Mouse (Mus musculus) midbrain, embryonic 14.5 days (tissue): ENCODE results near the gene Plek2. TPM values are rescaled to one million over a fixed set of nuclear protein-coding genes. Genes with fewer than 3 reads are reported as not detected.

Experiments used
- ATAC-seq: fragments of 200-750 bp; cut with Nextera tagmentation; 2 replicates; pipeline ENCODE4 v1.8.0; 2017; ENCODE audit warnings: moderate number of reproducible peaks, moderate library complexity; ENCODE audit not compliant: low FRiP score, low TSS enrichment
- DNase-seq: peaks from one replicate; pipeline ENCODE4 v3.0.0-alpha.2; 2015
- H3K27ac ChIP-seq: fragments of 300-500 bp; sonication (generic); replicated peaks from 2 replicates; pipeline ENCODE4 v1.5.1; 2014; ENCODE audit warnings: mild to moderate bottlenecking, low read depth, low read length, moderate library complexity
- H3K27me3 ChIP-seq: fragments of 300-500 bp; sonication (generic); 2 replicates; pipeline ENCODE4 v1.6.1; 2014; ENCODE audit warnings: low read length, control low read depth, mixed read lengths; ENCODE audit not compliant: control insufficient read depth, insufficient read depth
- H3K36me3 ChIP-seq: fragments of 300-500 bp; sonication (generic); 2 replicates; pipeline ENCODE4 v1.6.1; 2014; ENCODE audit warnings: low read length, control low read depth; ENCODE audit not compliant: control insufficient read depth, insufficient read depth
- H3K4me1 ChIP-seq: fragments of 300-500 bp; sonication (generic); 2 replicates; pipeline ENCODE4 v1.6.1; 2014; ENCODE audit warnings: mild to moderate bottlenecking, antibody characterized with exemption, low read length, control low read depth; ENCODE audit not compliant: control insufficient read depth, insufficient read depth
- H3K4me2 ChIP-seq: fragments of 300-500 bp; sonication (generic); 2 replicates; pipeline ENCODE4 v1.6.1; 2014; ENCODE audit warnings: mild to moderate bottlenecking, low read length, moderate library complexity
- H3K4me3 ChIP-seq: fragments of 300-500 bp; sonication (generic); replicated peaks from 2 replicates; pipeline ENCODE4 v1.5.1; 2014; ENCODE audit warnings: low read depth, low read length
- H3K9ac ChIP-seq: fragments of 300-500 bp; sonication (generic); replicated peaks from 2 replicates; pipeline ENCODE4 v1.6.1; 2014; ENCODE audit warnings: mild to moderate bottlenecking, low read length, moderate library complexity
- H3K9me3 ChIP-seq: fragments of 300-500 bp; sonication (generic); 2 replicates; pipeline ENCODE4 v1.6.1; 2016; ENCODE audit warnings: low read length, control low read depth, mixed read lengths; ENCODE audit not compliant: control insufficient read depth
- WGBS: fragments of 180-500 bp; shearing (Covaris S2); extraction: QIAGEN DNeasy Blood & Tissue Kit; methylation state at CpG from one replicate; pipeline ENCODE4 v1.1.7; 2014; 5-methylcytosine and 5-hydroxymethylcytosine counted together
- polyA plus RNA-seq: library from polyadenylated mRNA; unstranded; fragments of >200 nt; fragmentation: Nextera tagmentation; extraction: Ambion mirVana; gene quantifications from 2 replicates; pipeline ENCODE4 v1.2.1, GENCODE M21; 2014

The Plek2 gene
- polyA plus RNA-seq, 1 experiment from 2014 or later: 0.92 TPM

- under 1% methylated on average over 54 of the region's 55 CpGs for WGBS
- Histone ChIP-seq H3K36me3 (0 out of 2 replicates have a peak, but pooled peaks cover under 1% of the 10 kb centered on the region), H3K4me2 (peak within 1 kb of the TSS; percentile 90), H3K27ac (peak within 1 kb of the TSS; percentile 79), H3K9ac (peak within 1 kb of the TSS; percentile 73), H3K9me3 (no peaks in the 10 kb centered on the region), H3K27me3 (no peaks in the 10 kb centered on the region), H3K4me1 (peaks cover 24% of the 10 kb centered on the region), H3K4me3 (peak within 1 kb of the TSS; percentile 88)
- peak; percentile 100 for ATAC-seq
- DNase-seq: peak; percentile 99
Measured at GRCm38 (mm10) chr12:78861496-78862253, 45.1 kb downstream of the Plek2 start, which contains the start of the genes Atp6v1d and Eif2s1. Gene Atp6v1d, minus strand, starts transcription at chr12:78861638. Gene Eif2s1, plus strand, starts transcription at chr12:78861819.

- peak overlapping the region; percentile 90 for H3K4me2 ChIP-seq
- H3K4me1 ChIP-seq: peaks cover 24% of the 10 kb centered on the region
- no peaks in the 10 kb centered on the region for H3K9me3 ChIP-seq
- H3K36me3 ChIP-seq: peaks cover 6% of the 10 kb centered on the region
- peak overlapping the region; percentile 88 for H3K4me3 ChIP-seq
- ATAC-seq (no peak), DNase-seq (no peak)
- H3K27me3 ChIP-seq: no peaks in the 10 kb centered on the region
- peak overlapping the region; percentile 72 for H3K27ac ChIP-seq
- WGBS: under 1% methylated on average over 30 of the region's 30 CpGs
- peak overlapping the region; percentile 69 for H3K9ac ChIP-seq
Measured at GRCm38 (mm10) chr12:78860921-78861495, 45.8 kb downstream of the Plek2 start.

GRCm38 (mm10) chr12:78848246-78848645 lies 58.5 kb downstream of the Plek2 start:
- H3K4me3 ChIP-seq: no peak overlapping the region
- H3K9ac ChIP-seq: no peak overlapping the region
- WGBS: 95% methylated on average over 4 of the region's 4 CpGs
- H3K27ac ChIP-seq: no peak overlapping the region
- H3K4me1 ChIP-seq: no peaks in the 10 kb centered on the region
- no peaks in the 10 kb centered on the region for H3K9me3 ChIP-seq
- DNase-seq (no peak), ATAC-seq (no peak)
- no peaks in the 10 kb centered on the region for H3K27me3 ChIP-seq
- peaks cover 53% of the 10 kb centered on the region for H3K36me3 ChIP-seq
- no peak overlapping the region for H3K4me2 ChIP-seq

DNA sequence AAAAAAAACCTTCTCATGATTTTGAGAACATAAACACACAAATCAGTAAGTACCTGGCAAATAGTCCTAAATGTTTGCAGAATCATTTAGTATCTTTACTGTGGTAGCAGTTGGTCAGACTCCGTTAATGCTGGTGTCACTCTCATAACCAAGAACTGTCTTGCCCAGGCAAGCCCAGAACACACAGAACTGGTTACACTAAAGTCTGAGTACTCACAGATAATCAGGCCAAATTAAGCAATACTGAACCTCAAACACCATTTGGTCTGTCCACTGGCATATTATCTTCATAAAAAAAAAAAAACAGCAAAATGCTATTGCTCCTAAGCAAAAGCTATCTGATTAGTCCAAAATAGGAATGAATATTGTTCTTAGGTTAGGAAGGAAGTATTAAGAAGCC lies 64.3 kb downstream of the Plek2 start:
- Histone ChIP-seq H3K27me3 (no peaks in the 10 kb centered on the region), H3K9ac (no peak overlapping the region), H3K4me1 (no peaks in the 10 kb centered on the region), H3K9me3 (no peaks in the 10 kb centered on the region), H3K27ac (no peak overlapping the region), H3K36me3 (peaks cover 71% of the 10 kb centered on the region), H3K4me3 (no peak overlapping the region), H3K4me2 (no peak overlapping the region)
- WGBS: 88% methylated on average over 1 of the region's 1 CpGs
- DNase-seq (no peak), ATAC-seq (no peak)

DNA sequence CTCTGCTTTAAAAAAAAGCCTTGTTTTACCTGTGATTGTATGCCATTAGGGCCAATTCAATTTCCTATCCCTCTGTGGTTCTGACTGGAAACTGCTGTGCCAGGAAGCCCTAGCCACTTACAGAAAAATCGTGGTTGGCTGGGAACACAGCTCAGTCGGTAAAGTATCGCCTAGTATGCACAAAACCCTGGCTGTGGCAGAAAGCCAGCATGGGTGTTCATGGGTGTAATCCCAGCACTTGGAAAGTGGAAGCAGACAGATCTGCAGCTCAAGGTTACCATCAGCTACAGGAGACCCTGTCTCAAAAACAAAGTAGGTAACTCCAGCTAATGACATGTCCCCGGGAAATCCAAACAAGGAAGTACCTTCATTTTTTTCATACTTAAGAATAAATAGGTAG lies 66.9 kb downstream of the Plek2 start:
- no peaks in the 10 kb centered on the region for H3K9me3 ChIP-seq
- no peak overlapping the region for H3K9ac ChIP-seq
- peaks cover 86% of the 10 kb centered on the region for H3K36me3 ChIP-seq
- H3K4me3 ChIP-seq: no peak overlapping the region
- no peak for DNase-seq
- no peaks in the 10 kb centered on the region for H3K4me1 ChIP-seq
- H3K27ac ChIP-seq: no peak overlapping the region
- no peak for ATAC-seq
- no peak overlapping the region for H3K4me2 ChIP-seq
- H3K27me3 ChIP-seq: no peaks in the 10 kb centered on the region
- WGBS: 94% methylated on average over 4 of the region's 4 CpGs

Other genes starting within 250 kb of the Plek2 start
- 0.96 TPM in 1 of 2 replicates, not detected in the other for gene Fam71d, start 215.4 kb downstream of the Plek2 start, polyA plus RNA-seq
- 16.0 and 19.5 TPM in 2 replicates for gene Mpp5, start 158.1 kb downstream of the Plek2 start, polyA plus RNA-seq
- 141 and 165 TPM in 2 replicates for gene Atp6v1d, start 45.3 kb downstream of the Plek2 start, polyA plus RNA-seq
- 132 and 143 TPM in 2 replicates for gene Eif2s1, start 45.1 kb downstream of the Plek2 start, polyA plus RNA-seq
- 54.4 and 62.1 TPM in 2 replicates for gene Tmem229b, start 100.7 kb upstream of the Plek2 start, polyA plus RNA-seq
- gene Plekhh1, start 122.2 kb upstream of the Plek2 start, polyA plus RNA-seq: 1.9 and 3.1 TPM in 2 replicates
- gene Pigh, start 182.7 kb upstream of the Plek2 start, polyA plus RNA-seq: 17.3 and 22.2 TPM in 2 replicates
- 31.1 and 35.8 TPM in 2 replicates for gene Arg2, start 223.8 kb upstream of the Plek2 start, polyA plus RNA-seq